Mouse (Mus musculus): ENCODE measurements at regions not wholly inside any gene's neighbourhood (a gene's known extent, or its start where the extent isn't known, plus 50 kb on each side); places are given as distances from the start of the nearest gene placed in this dataset.
"Not testable (repeated sequence)": the region's sequence is repeated elsewhere in the genome, so short reads cannot be mapped to it uniquely, and the experiment has no call there.

DNA sequence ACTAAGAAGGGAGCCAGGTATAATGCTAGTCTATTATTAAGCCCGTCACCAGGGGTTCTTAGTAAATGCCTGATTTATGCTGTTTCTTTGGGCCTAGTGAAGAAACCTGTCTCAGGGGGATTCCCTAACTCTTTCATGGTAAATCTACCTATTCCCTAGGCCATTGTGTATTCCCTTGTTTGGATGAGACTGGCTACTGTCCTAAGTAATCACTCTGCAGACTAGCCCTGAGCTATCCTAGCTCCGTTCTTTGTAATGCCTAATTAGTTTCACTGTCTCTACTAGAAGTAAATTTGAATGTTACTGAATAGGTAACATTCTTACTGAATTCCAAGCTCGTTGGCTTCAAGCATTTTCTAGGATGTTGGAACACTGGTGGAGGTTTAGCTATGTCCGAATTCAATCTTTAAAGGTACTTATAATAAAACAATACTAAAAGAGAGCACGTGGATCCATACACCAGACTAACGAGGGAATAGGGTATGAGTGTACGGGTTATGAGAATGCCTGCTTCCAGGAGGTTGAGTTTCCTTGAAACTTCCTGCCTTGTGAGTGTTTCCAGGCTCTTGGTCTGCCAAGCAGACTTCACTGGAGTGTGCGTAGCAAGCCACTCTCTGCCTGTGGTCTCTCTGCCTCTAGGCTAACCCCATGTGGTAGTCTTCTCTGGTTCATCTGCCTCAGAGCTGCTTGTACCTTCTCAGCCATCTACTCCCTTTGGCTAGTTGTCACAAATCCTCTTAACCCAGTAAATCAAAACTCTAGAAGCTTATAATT, 78.4 kb upstream of the Hcrtr2 start:
- not testable (repeated sequence) for TF ChIP-seq CTCF (IDR thresholded peaks at IDR 0.05; ENCODE audit: control insufficient read depth, insufficient read depth, low read length); POLR2A (IDR thresholded peaks at IDR 0.05; ENCODE audit: borderline replicate concordance, control insufficient read depth, low read depth, low read length)
